Mouse (Mus musculus): ENCODE results near the gene Polr2e. TPM values are rescaled to one million over a fixed set of nuclear protein-coding genes. Genes with fewer than 3 reads are reported as not detected.
"Not testable (repeated sequence)": the region's sequence is repeated elsewhere in the genome, so short reads cannot be mapped to it uniquely, and the experiment has no call there.

Gene Polr2e
- total and polyA plus RNA-seq, 3 experiments: 105 to 194 (median 127) TPM

DNA sequence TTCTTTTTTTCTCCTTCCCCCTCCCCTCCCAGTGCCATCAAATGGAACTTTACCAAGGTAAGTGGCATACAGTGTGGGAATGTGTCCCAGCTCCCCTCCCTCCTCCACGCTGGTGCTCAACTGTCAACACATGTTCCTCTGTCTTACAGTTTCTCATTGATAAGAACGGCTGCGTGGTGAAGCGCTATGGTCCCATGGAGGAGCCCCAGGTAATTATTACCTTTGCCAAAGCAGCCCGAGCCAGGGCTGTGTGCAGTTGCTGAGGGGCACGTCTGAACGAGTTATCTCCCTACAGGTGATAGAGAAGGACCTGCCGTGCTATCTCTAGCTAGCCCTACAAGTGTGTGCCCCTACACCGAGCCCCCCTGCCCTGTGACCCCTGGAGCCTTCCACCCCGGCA lies 16.3 kb upstream of the Polr2e start:
- H3K4me1 ChIP-seq (ENCODE audit: control insufficient read depth in 1 of 2, insufficient read depth in 2 of 2): peaks cover 12 to 37% of the 10 kb centered on the region in 2 experiments
- DNase-seq (ENCODE audit: extremely low read depth): no peak
- H3K27me3 ChIP-seq (replicated peaks): no peaks in the 10 kb centered on the region
- no peak overlapping the region for H3K4me3 ChIP-seq (replicated peaks in 1 of 3; ENCODE audit: low read depth in 2 of 3, low read length in 2 of 3, poor library complexity in 1 of 3)
- dilution Hi-C loops (cut with MboI; ENCODE audit: extremely low pct_ligation_motif_present, extremely low pct_unique_long_range_greater_than_20kb, low sequenced_read_pairs): no loop called here
- no peak for TF ChIP-seq UBTF (IDR thresholded peaks at IDR 0.05; ENCODE audit: low read depth, low read length)
- no peak for TF ChIP-seq ZMIZ1 (IDR thresholded peaks at IDR 0.05; ENCODE audit: low read depth, low read length)
- TF ChIP-seq ZC3H11A (IDR thresholded peaks at IDR 0.05; ENCODE audit: low read depth, low read length): no peak
- no peak for TF ChIP-seq RCOR1 (conservative IDR thresholded peaks at IDR 0.05; ENCODE audit: low read depth, low read length)
- no peak for TF ChIP-seq PAX5 (IDR thresholded peaks at IDR 0.05; ENCODE audit: low read length)
- TF ChIP-seq TCF12 (IDR thresholded peaks at IDR 0.05; ENCODE audit: low read depth, low read length): no peak
- no peak for TF ChIP-seq USF1 (IDR thresholded peaks at IDR 0.05; ENCODE audit: low read depth, low read length)
- no peak for TF ChIP-seq MAFK (IDR thresholded peaks at IDR 0.05; ENCODE audit: insufficient replicate concordance, low read length)
- peaks cover 53 to 61% of the 10 kb centered on the region in 2 experiments for H3K36me3 ChIP-seq (replicated peaks in 1 of 2; ENCODE audit: control insufficient read depth in 1 of 2, insufficient read depth in 1 of 2, low read length in 1 of 2)
- in situ Hi-C loops (cut with MboI; ENCODE audit: low pct_ligation_motif_present, low pct_unique_long_range_greater_than_20kb, low sequenced_read_pairs): no loop called here
- H3K27ac ChIP-seq (ENCODE audit: insufficient read depth, low read depth): 0 out of 2 replicates have a peak overlapping the region, but pooled peaks have one; percentile 10
- no peak overlapping the region for H3K4me2 ChIP-seq (ENCODE audit: insufficient read depth, low read depth, poor library complexity, severe bottlenecking)
- H3K9me3 ChIP-seq (replicated peaks; ENCODE audit: low read length): no peaks in the 10 kb centered on the region
- peaks cover 15% of the 10 kb centered on the region for H3K79me2 ChIP-seq (replicated peaks; ENCODE audit: control insufficient read depth, extremely low read depth, insufficient read depth, poor library complexity, severe bottlenecking)
- no peak overlapping the region for H3K9ac ChIP-seq (ENCODE audit: insufficient read depth, low read depth)

DNA sequence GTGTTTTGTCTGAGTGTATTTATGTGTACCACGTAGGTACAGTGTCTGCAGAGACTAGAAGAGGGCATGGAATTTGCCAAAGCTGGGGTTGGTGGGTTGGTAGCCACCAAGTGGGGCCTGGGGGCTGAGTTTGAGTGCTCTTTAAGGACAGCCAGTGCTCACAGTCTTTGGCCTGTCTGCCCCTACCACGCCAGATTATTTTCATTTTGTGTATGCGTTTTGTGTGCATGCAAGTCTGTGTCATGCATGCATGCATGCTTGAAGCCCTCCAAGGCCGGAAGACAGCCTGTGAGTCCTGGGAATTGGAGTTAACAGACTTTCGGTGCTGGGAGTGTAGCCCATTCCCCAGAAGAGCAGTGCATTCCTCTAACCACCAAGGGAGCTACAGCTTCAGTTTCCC lies 15.8 kb upstream of the Polr2e start:
- H3K36me3 ChIP-seq (replicated peaks in 1 of 2; ENCODE audit: control insufficient read depth in 1 of 2, insufficient read depth in 1 of 2, low read length in 1 of 2): peaks cover 48 to 56% of the 10 kb centered on the region in 2 experiments
- dilution Hi-C loops (cut with MboI; ENCODE audit: extremely low pct_ligation_motif_present, extremely low pct_unique_long_range_greater_than_20kb, low sequenced_read_pairs): no loop called here

DNA sequence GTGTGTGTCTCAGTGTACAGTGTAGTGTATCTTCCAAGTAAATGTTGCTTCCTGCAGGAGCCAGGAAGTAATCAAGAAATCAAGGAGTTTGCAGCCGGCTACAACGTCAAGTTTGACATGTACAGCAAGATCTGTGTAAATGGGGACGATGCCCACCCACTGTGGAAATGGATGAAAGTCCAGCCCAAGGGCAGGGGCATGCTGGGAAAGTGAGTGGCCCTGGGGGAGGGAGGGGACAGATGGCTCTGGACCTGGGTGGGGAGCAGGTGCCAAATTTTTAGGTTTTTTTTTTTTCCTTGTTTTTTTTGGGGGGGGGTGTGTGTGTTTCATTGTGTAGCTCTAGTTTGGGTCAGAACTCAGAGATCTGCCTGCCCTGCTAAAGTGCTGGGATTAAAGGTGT lies 15.3 kb upstream of the Polr2e start:
- DNase-seq (ENCODE audit: extremely low read depth); H3K27me3 ChIP-seq (replicated peaks); dilution Hi-C loops (cut with MboI; ENCODE audit: extremely low pct_ligation_motif_present, extremely low pct_unique_long_range_greater_than_20kb, low sequenced_read_pairs); H3K9me3 ChIP-seq (replicated peaks; ENCODE audit: low read length); in situ Hi-C loops (cut with MboI; ENCODE audit: low pct_ligation_motif_present, low pct_unique_long_range_greater_than_20kb, low sequenced_read_pairs): not testable (repeated sequence)
- Histone ChIP-seq H3K27ac (ENCODE audit: insufficient read depth, low read depth) (peak overlapping the region; percentile 82), H3K9ac (ENCODE audit: insufficient read depth, low read depth) (peak overlapping the region; percentile 98), H3K79me2 (replicated peaks; ENCODE audit: control insufficient read depth, extremely low read depth, insufficient read depth, poor library complexity, severe bottlenecking) (peaks cover 15% of the 10 kb centered on the region), H3K4me2 (ENCODE audit: insufficient read depth, low read depth, poor library complexity, severe bottlenecking) (peak overlapping the region; percentile 68), H3K4me1 (ENCODE audit: control insufficient read depth in 1 of 2, insufficient read depth in 2 of 2) (peaks cover 12 to 46% of the 10 kb centered on the region in 2 experiments), H3K36me3 (replicated peaks in 1 of 2; ENCODE audit: control insufficient read depth in 1 of 2, insufficient read depth in 1 of 2, low read length in 1 of 2) (peaks cover 43 to 51% of the 10 kb centered on the region in 2 experiments), H3K4me3 (replicated peaks in 1 of 3; ENCODE audit: low read depth in 2 of 3, low read length in 2 of 3, poor library complexity in 1 of 3) (peak overlapping the region; percentile 61 to 97 (median 95))

More for the DNA sequence above, 15.8 kb upstream of the Polr2e start:
- Histone ChIP-seq H3K4me1 (ENCODE audit: control insufficient read depth in 1 of 2, insufficient read depth in 2 of 2) (peaks cover 12 to 42% of the 10 kb centered on the region in 2 experiments), H3K4me2 (ENCODE audit: insufficient read depth, low read depth, poor library complexity, severe bottlenecking) (peak overlapping the region; percentile 68), H3K9ac (ENCODE audit: insufficient read depth, low read depth) (peak overlapping the region; percentile 98), H3K27me3 (replicated peaks) (no peaks in the 10 kb centered on the region), H3K27ac (ENCODE audit: insufficient read depth, low read depth) (no peak overlapping the region), H3K79me2 (replicated peaks; ENCODE audit: control insufficient read depth, extremely low read depth, insufficient read depth, poor library complexity, severe bottlenecking) (peaks cover 15% of the 10 kb centered on the region), H3K9me3 (replicated peaks; ENCODE audit: low read length) (no peaks in the 10 kb centered on the region), H3K4me3 (replicated peaks in 1 of 3; ENCODE audit: low read depth in 2 of 3, low read length in 2 of 3, poor library complexity in 1 of 3) (peak overlapping the region; percentile 6 to 95 (median 10))
- no peak for DNase-seq (ENCODE audit: extremely low read depth)
- TF ChIP-seq NELFE (IDR thresholded peaks at IDR 0.05; ENCODE audit: low read depth, low read length): no peak
- no peak for TF ChIP-seq ETS1 (conservative IDR thresholded peaks at IDR 0.05; ENCODE audit: low read depth, low read length)
- no peak for TF ChIP-seq MAFK (IDR thresholded peaks at IDR 0.05; ENCODE audit: insufficient replicate concordance, low read length)
- no peak for TF ChIP-seq MAX (IDR thresholded peaks at IDR 0.05; ENCODE audit: low read length)
- no peak for TF ChIP-seq NRF1 (IDR thresholded peaks at IDR 0.05; ENCODE audit: low read depth, low read length)
- TF ChIP-seq RCOR1 (conservative IDR thresholded peaks at IDR 0.05; ENCODE audit: low read depth, low read length): no peak
- TF ChIP-seq KAT2A (IDR thresholded peaks at IDR 0.05; ENCODE audit: insufficient replicate concordance, low read length): no peak
- TF ChIP-seq MAZ (IDR thresholded peaks at IDR 0.05; ENCODE audit: low read depth, low read length): no peak
- in situ Hi-C loops (cut with MboI; ENCODE audit: low pct_ligation_motif_present, low pct_unique_long_range_greater_than_20kb, low sequenced_read_pairs): no loop called here
